Comparison of ENCODE assay signal across 16 mouse cellular contexts in genomic region chr16:13486571-13486970, GRCm38 (mm10).
A peak's percentile ranks its signal among the peaks of the same experiment; 100 is the strongest.
DNase-seq lines count a peak whose midpoint lies in the region; ATAC-seq and TF ChIP-seq lines count a peak whose summit lies in the region.
"Had no signal": no experiment of that assay in that cellular context is flagged by ENCODE, and none has a peak within 500 bp of the region (broad histone marks: within the 10 kb centered on the region; RNA-seq: fewer than 3 reads in every experiment).

No protein-coding gene starts in this region.

- no peak overlapping the region for H3K4me3 ChIP-seq in midbrain, postnatal 0 days (ENCODE audit: low read depth, low read length)
- H3K4me3 ChIP-seq in midbrain, embryonic 15.5 days = no peak overlapping the region
- H3K4me3 ChIP-seq: heart, embryonic 10.5 days; neural tube, embryonic 15.5 days had no signal

- H3K4me2 ChIP-seq in midbrain, postnatal 0 days (ENCODE audit: low read depth, low read length, poor library complexity, severe bottlenecking) = no peak overlapping the region
- no peak overlapping the region for H3K4me2 ChIP-seq in midbrain, embryonic 15.5 days
- H3K4me2 ChIP-seq: lung, embryonic 14.5 days; neural tube, embryonic 15.5 days had no signal

- no peak overlapping the region for H3K9ac ChIP-seq in midbrain, postnatal 0 days (replicated peaks; ENCODE audit: low read length, poor library complexity, severe bottlenecking)
- H3K9ac ChIP-seq in midbrain, embryonic 15.5 days = no peak overlapping the region
- H3K9ac ChIP-seq: lung, embryonic 14.5 days; neural tube, embryonic 15.5 days had no signal

- H3K9me3 ChIP-seq in midbrain, postnatal 0 days (ENCODE audit: low read length) = no peaks in the 10 kb centered on the region
- H3K9me3 ChIP-seq in midbrain, embryonic 15.5 days = no peaks in the 10 kb centered on the region
- H3K9me3 ChIP-seq: heart, embryonic 10.5 days; neural tube, embryonic 15.5 days had no signal

- DNase-seq in gastrocnemius, postnatal 10 days = peak; percentile 29
- DNase-seq in gastrocnemius, postnatal 4 days (ENCODE audit: low spot score in 2 of 2) = no peak
- peak; percentile 11 for DNase-seq in midbrain, postnatal 0 days (ENCODE audit: low spot score)
- peak; percentile 76 for DNase-seq in adrenal gland, postnatal 10 days
- DNase-seq in gastrocnemius, postnatal 14 days = peak; percentile 26
- no peak for DNase-seq in testis, postnatal 10 days (ENCODE audit: low spot score)
- DNase-seq: cerebellum, adult 8-10 months; kidney, adult 2 months; kidney, postnatal 25 days; lung, embryonic 14.5 days had no signal

- no peak for TF ChIP-seq CTCF in midbrain, postnatal 0 days (IDR thresholded peaks at IDR 0.05)

- ATAC-seq in midbrain, postnatal 0 days (ENCODE audit: low FRiP score) = no peak
- ATAC-seq in midbrain, embryonic 15.5 days (replicated peaks) = no peak
- no peak for ATAC-seq in megakaryocyte-erythroid progenitor cell, adult 5-6 weeks (replicated peaks; ENCODE audit: low FRiP score, low TSS enrichment, poor library complexity, severe bottlenecking)
- ATAC-seq: forebrain, embryonic 14.5 days; hindbrain, embryonic 16.5 days had no signal

- no peaks in the 10 kb centered on the region for H3K4me1 ChIP-seq in midbrain, postnatal 0 days (ENCODE audit: insufficient read depth, low read length)
- H3K4me1 ChIP-seq in midbrain, embryonic 15.5 days = no peaks in the 10 kb centered on the region
- H3K4me1 ChIP-seq: heart, embryonic 10.5 days had no signal

- WGBS in midbrain, postnatal 0 days = 74% methylated on average over 2 of the region's 2 CpGs
- 85% methylated on average over 2 of the region's 2 CpGs for WGBS in midbrain, embryonic 15.5 days

- H3K27me3 ChIP-seq in midbrain, postnatal 0 days (ENCODE audit: insufficient read depth, low read length) = no peaks in the 10 kb centered on the region
- H3K27me3 ChIP-seq in midbrain, embryonic 15.5 days (replicated peaks) = no peaks in the 10 kb centered on the region
- H3K27me3 ChIP-seq: neural tube, embryonic 15.5 days had no signal

- no peaks in the 10 kb centered on the region for H3K36me3 ChIP-seq in midbrain, postnatal 0 days (ENCODE audit: insufficient read depth, low read length)
- H3K36me3 ChIP-seq in midbrain, embryonic 15.5 days (replicated peaks) = no peaks in the 10 kb centered on the region
- H3K36me3 ChIP-seq: heart, embryonic 10.5 days; neural tube, embryonic 15.5 days had no signal

- intact Hi-C loops in gastrocnemius, postnatal 14 days (cut with DNase I; ENCODE audit: low total_unique reads) = no loop called here

- H3K27ac ChIP-seq in midbrain, postnatal 0 days (ENCODE audit: low read depth, low read length) = no peak overlapping the region
- H3K27ac ChIP-seq in midbrain, embryonic 15.5 days = no peak overlapping the region
- H3K27ac ChIP-seq: heart, embryonic 10.5 days; neural tube, embryonic 15.5 days had no signal

Comparison
In these comparisons a context has a peak if more than half of its experiments do, and no peak if none do; other contexts are left out.
1. DNase-seq: peak in gastrocnemius, postnatal 10 days (single experiment), midbrain, postnatal 0 days (single experiment), adrenal gland, postnatal 10 days (single experiment) and gastrocnemius, postnatal 14 days (single experiment); none in gastrocnemius, postnatal 4 days (0 of 2) and testis, postnatal 10 days (single experiment).